ENCODE assay signal across 8 mouse cellular contexts in the genomic region with DNA sequence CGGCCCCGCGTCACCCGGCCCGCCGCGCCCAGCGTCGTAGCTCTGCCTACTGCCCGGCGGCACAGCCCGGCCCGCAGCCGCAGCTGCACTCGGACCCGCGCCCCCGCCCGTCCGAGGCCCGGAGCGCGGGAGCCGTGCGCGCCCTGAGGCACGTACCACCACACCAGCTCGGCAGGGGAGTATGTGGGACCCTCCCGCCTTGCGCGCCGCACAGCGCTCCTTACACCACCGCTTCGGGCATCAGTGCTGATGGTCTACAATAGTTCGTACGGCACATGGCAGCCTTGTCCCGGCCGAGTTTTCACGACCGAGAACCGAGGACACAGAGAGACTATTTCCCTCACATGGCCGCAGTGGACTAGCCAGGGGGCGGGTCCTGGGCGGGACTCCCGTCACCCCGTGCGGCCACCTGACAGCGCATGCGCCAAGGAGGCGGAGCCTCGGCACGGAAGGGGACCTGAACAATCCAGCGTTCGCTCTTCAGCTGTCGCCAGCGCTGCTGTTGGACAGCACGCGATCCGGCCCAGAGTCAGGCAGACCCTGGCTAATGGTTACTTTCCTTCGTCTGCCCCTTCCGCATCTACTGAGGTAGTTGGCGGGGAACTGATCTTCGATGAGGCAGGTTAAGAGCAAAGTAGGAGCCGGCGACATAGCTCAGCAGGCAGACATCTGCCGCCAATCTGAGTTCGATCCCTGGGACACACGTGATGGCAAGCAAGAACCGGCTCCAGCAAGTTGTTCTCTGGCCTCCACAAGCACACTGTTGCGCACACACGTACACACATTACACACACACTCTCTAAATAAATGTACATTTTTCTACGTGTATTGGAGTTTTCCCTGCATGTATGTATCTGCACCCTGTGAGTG. TPM values are rescaled to one million over a fixed set of nuclear protein-coding genes. Genes with fewer than 3 reads are reported as not detected.
A peak's percentile ranks its signal among the peaks of the same experiment; 100 is the strongest.
DNase-seq lines count a peak whose midpoint lies in the region; ATAC-seq lines count a peak whose summit lies in the region.

A gene (minus strand): TSS at position 389 of the 870 bp plus-strand sequence.

- peaks cover 26% of the 10 kb centered on the region for H3K36me3 ChIP-seq in heart, embryonic 10.5 days
- peaks cover 29% of the 10 kb centered on the region for H3K36me3 ChIP-seq in kidney, embryonic 15.5 days

- ATAC-seq in erythroblast, adult 5-6 weeks (replicated peaks; ENCODE audit: low FRiP score, poor library complexity, severe bottlenecking) = peak; percentile 90
- peak; percentile 97 for ATAC-seq in kidney, embryonic 15.5 days (replicated peaks; ENCODE audit: low FRiP score)
- peak; percentile 72 for ATAC-seq in monocyte, adult 5-6 weeks (replicated peaks; ENCODE audit: insufficient number of reproducible peaks, low FRiP score, low TSS enrichment, poor library complexity, severe bottlenecking)

- H3K27ac ChIP-seq in heart, embryonic 10.5 days = peak within 1 kb of the TSS; percentile 97
- peak within 1 kb of the TSS; percentile 95 for H3K27ac ChIP-seq in kidney, embryonic 15.5 days

- H3K9me3 ChIP-seq in heart, embryonic 10.5 days = no peaks in the 10 kb centered on the region
- no peaks in the 10 kb centered on the region for H3K9me3 ChIP-seq in kidney, embryonic 15.5 days (replicated peaks)

- peak within 1 kb of the TSS; percentile 80 for H3K4me3 ChIP-seq in heart, embryonic 10.5 days
- peak within 1 kb of the TSS; percentile 88 for H3K4me3 ChIP-seq in kidney, embryonic 15.5 days (replicated peaks)

- H3K9ac ChIP-seq in kidney, embryonic 15.5 days = peak within 1 kb of the TSS; percentile 82

- H3K4me2 ChIP-seq in kidney, embryonic 15.5 days = peak within 1 kb of the TSS; percentile 66

- H3K4me1 ChIP-seq in heart, embryonic 10.5 days = peaks cover 14% of the 10 kb centered on the region
- H3K4me1 ChIP-seq in kidney, embryonic 15.5 days = peaks cover 23% of the 10 kb centered on the region

- no peaks in the 10 kb centered on the region for H3K27me3 ChIP-seq in heart, embryonic 10.5 days (ENCODE audit: insufficient read depth, poor library complexity, severe bottlenecking)
- H3K27me3 ChIP-seq in kidney, embryonic 15.5 days = no peaks in the 10 kb centered on the region

- DNase-seq in B cell, adult 2 months = peak; percentile 97 to 98
- DNase-seq in brain, adult 2 months (ENCODE audit: low read depth, low spot score) = peak; percentile 98
- peak; percentile 97 for DNase-seq in heart, embryonic 10.5 days (ENCODE audit: low spot score)
- peak; percentile 98 for DNase-seq in liver
- DNase-seq in spleen, postnatal 4 days (ENCODE audit: low spot score in 2 of 2) = peak; percentile 98 to 99

- under 1% methylated on average over 68 of the region's 73 CpGs for WGBS in heart, embryonic 10.5 days
- under 1% methylated on average over 73 of the region's 73 CpGs for WGBS in kidney, embryonic 15.5 days

RNA-seq across cellular contexts. Expression of the gene that starts here (rescaled TPM):
- 10.2 and 19.9 TPM in 2 replicates for total RNA-seq in erythroblast, adult 5-6 weeks (2015; ENCODE audit: low replicate concordance)
- 16.8 and 33.9 TPM in 2 replicates for total RNA-seq in erythroblast, adult 5-6 weeks (2017; ENCODE audit: low replicate concordance)
- polyA plus RNA-seq in heart, embryonic 10.5 days (2016; fragmentation: Nextera tagmentation; extraction: Ambion mirVana) = 36.5 and 38.0 TPM in 2 replicates
- polyA plus RNA-seq in kidney, embryonic 15.5 days (2015; fragmentation: Nextera tagmentation; extraction: Ambion mirVana) = 36.8 and 40.2 TPM in 2 replicates
- 20.1 to 24.7 TPM (median 24.5 TPM) in 3 replicates for total RNA-seq in monocyte, adult 5-6 weeks (2017)

Comparison
In these comparisons a context has a peak if more than half of its experiments do, and no peak if none do; other contexts are left out.
1. Peak in every context shown above with its lines: DNase-seq, ATAC-seq, H3K4me3 ChIP-seq and H3K27ac ChIP-seq.